Mouse (Mus musculus): ENCODE measurements around the gene Ephx3.

GRCm38 (mm10) chr17:32166687-32167086 lies 22.7 kb downstream of the Ephx3 start, which contains the start of gene Notch3:
- TF ChIP-seq CTCF (IDR thresholded peaks at IDR 0.05; ENCODE audit: low read depth): no peak
- no peak for TF ChIP-seq EP300 (IDR thresholded peaks at IDR 0.05; ENCODE audit: low read depth)
